Mouse (Mus musculus): ENCODE measurements at regions not wholly inside any gene's neighbourhood (a gene's known extent, or its start where the extent isn't known, plus 50 kb on each side); places are given as distances from the start of the nearest gene placed in this dataset.
"Not testable (repeated sequence)": the region's sequence is repeated elsewhere in the genome, so short reads cannot be mapped to it uniquely, and the experiment has no call there.

- no peak for DNase-seq
Observed at GRCm38 (mm10) chr4:55206226-55206625, 143.6 kb upstream of the Rad23b start.

- DNase-seq = no peak
Observed at GRCm38 (mm10) chr4:55207749-55208385, 142.0 kb upstream of the Rad23b start.

- DNase-seq = no peak
Observed at GRCm38 (mm10) chr4:55208386-55209345, 141.2 kb upstream of the Rad23b start.

GRCm38 (mm10) chr4:55215425-55216174 is 134.2 kb upstream of the Rad23b start:
- no peak for DNase-seq

- DNase-seq = no peak
Observed at GRCm38 (mm10) chr4:55216175-55216545, 133.7 kb upstream of the Rad23b start.

GRCm38 (mm10) chr4:55225766-55226165 is 124.1 kb upstream of the Rad23b start:
- DNase-seq = no peak

GRCm38 (mm10) chr4:55227394-55227793 is 122.4 kb upstream of the Rad23b start:
- no peak for DNase-seq

- DNase-seq = no peak
Observed at GRCm38 (mm10) chr4:55231522-55231921, 118.3 kb upstream of the Rad23b start.

GRCm38 (mm10) chr4:55237856-55238255 is 112.0 kb upstream of the Rad23b start:
- no peak for DNase-seq

GRCm38 (mm10) chr4:55240450-55240849 is 109.4 kb upstream of the Rad23b start:
- peak; percentile 68 for DNase-seq

GRCm38 (mm10) chr4:55242331-55242730 is 107.5 kb upstream of the Rad23b start:
- DNase-seq = no peak

- no peak for DNase-seq
Observed at GRCm38 (mm10) chr4:55243091-55244058, 106.5 kb upstream of the Rad23b start.

- no peak for DNase-seq
Observed at GRCm38 (mm10) chr4:55245789-55246188, 104.1 kb upstream of the Rad23b start.

- DNase-seq = no peak
Observed at GRCm38 (mm10) chr4:55250334-55250733, 99.5 kb upstream of the Rad23b start.

- DNase-seq = no peak
Observed at GRCm38 (mm10) chr4:55251546-55251945, 98.3 kb upstream of the Rad23b start.

- DNase-seq = no peak
Observed at GRCm38 (mm10) chr4:55253769-55254168, 96.1 kb upstream of the Rad23b start.

GRCm38 (mm10) chr4:55271965-55272630 is 77.7 kb upstream of the Rad23b start:
- DNase-seq = no peak

GRCm38 (mm10) chr4:55276300-55276952 is 73.4 kb upstream of the Rad23b start:
- DNase-seq = no peak

GRCm38 (mm10) chr4:55279351-55279750 is 70.5 kb upstream of the Rad23b start:
- not testable (repeated sequence) for DNase-seq

GRCm38 (mm10) chr4:55280706-55281105 is 69.1 kb upstream of the Rad23b start:
- no peak for DNase-seq

GRCm38 (mm10) chr4:55281486-55282096 is 68.3 kb upstream of the Rad23b start:
- no peak for DNase-seq

Data from right cerebral cortex, postnatal 25 days (tissue).